Mouse (Mus musculus) G1E (cell line): Measurements from ENCODE around the gene Camk2n1. TPM values are rescaled to one million over a fixed set of nuclear protein-coding genes. Genes with fewer than 3 reads are reported as not detected.

Source experiments
- ATAC-seq: 2 replicates; pipeline ENCODE4 v1.8.0; 2016; ENCODE audit warnings: mild to moderate bottlenecking; ENCODE audit not compliant: insufficient number of reproducible peaks, poor library complexity, low FRiP score, severe bottlenecking; ENCODE audit errors: extremely low read depth
- DNase-seq: peaks from one replicate; pipeline ENCODE4 v3.0.0; 2012; ENCODE audit warnings: low spot score
- H3K27me3 ChIP-seq: 2 replicates; pipeline ENCODE4 v1.6.1; 2012; ENCODE audit warnings: mild to moderate bottlenecking, low read length, inconsistent platforms; ENCODE audit not compliant: insufficient read depth
- H3K36me3 ChIP-seq: replicated peaks from 2 replicates; pipeline ENCODE3; 2012; ENCODE audit warnings: mild to moderate bottlenecking, inconsistent platforms
- H3K4me1 ChIP-seq: 2 replicates; pipeline ENCODE4 v1.6.1; 2012; ENCODE audit warnings: low read depth, low read length, inconsistent platforms, mixed read lengths; ENCODE audit not compliant: insufficient read depth
- H3K4me3 ChIP-seq: 2 replicates; pipeline ENCODE4 v1.5.1; 2012; ENCODE audit warnings: low read depth, mild to moderate bottlenecking, inconsistent platforms, low read length, moderate library complexity, mixed read lengths
- H3K9me3 ChIP-seq: replicated peaks from 2 replicates; pipeline ENCODE4 v1.6.1; 2012; ENCODE audit warnings: inconsistent platforms
- CTCF ChIP-seq: IDR thresholded peaks from 2 replicates; pipeline ENCODE4 v1.5.1; 2012; ENCODE audit warnings: low read depth, low read length, inconsistent platforms, mixed read lengths
- GATA1 ChIP-seq: IDR thresholded peaks from 2 replicates; pipeline ENCODE4 v1.6.1; 2012; ENCODE audit warnings: borderline replicate concordance, low read length, inconsistent platforms, mixed read lengths
- GATA2 ChIP-seq: IDR thresholded peaks from 2 replicates; pipeline ENCODE4 v1.6.1; 2012; ENCODE audit warnings: low read depth, low read length, inconsistent platforms, borderline replicate concordance
- POLR2AphosphoS5 ChIP-seq: IDR thresholded peaks from 2 replicates; pipeline ENCODE4 v1.6.1; 2012; ENCODE audit warnings: low read depth, low read length, inconsistent platforms; ENCODE audit not compliant: insufficient replicate concordance
- TAL1 ChIP-seq: conservative IDR thresholded peaks from 2 replicates; pipeline ENCODE4 v1.6.1; 2012; ENCODE audit warnings: low read depth, low read length, inconsistent platforms, mixed read lengths
- polyA plus RNA-seq: library from polyadenylated mRNA; stranded (reverse); fragments of >175 nt; gene quantifications from 2 replicates; pipeline ENCODE4 v1.2.3, GENCODE M21; 2012
- total RNA-seq, 2 experiments: library from RNA; stranded (forward) in 1 of 2; stranded (reverse) in 1 of 2; fragments of 200-1000 nt in 1 of 2; fragments of >200 nt in 1 of 2; fragmentation: Nextera tagmentation in 1 of 2; gene quantifications; 2 replicates each; pipeline ENCODE4 v1.2.3; 2014 to 2017

Gene Camk2n1
- total and polyA plus RNA-seq, 3 experiments = 1.6 to 3.7 (median 3.0) TPM

DNA sequence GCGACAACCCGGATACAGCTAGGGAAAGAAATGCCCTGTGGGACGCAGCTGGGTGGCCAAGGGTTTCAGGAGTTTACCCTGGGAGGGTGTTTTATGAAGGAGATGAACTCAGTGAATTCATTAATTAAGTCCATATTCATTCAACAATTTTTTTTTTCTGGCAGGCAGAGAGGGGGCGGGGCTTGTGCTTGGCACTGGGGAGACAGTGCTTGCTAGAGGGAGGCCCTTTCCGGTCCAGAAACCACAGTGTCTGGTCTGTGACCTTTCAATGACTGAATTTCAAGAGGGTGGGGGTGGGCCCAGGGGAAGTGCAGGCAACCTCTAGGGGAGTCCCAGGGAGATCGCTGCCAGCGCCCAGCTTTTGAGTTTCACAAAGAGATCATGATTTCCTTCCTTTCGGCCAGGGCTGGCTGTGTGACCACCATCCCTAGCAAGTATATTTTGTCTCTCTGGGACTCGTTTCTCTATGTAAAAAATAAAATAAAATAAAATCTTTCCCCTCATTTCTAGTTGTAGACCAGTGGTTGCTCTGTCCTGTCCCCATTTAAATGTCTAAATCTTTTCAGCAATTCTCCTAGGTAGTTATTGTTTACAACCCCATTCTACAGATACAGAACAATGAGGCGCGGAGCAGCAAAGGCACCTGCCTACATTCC lies 9.8 kb downstream of the Camk2n1 start:
- H3K36me3 ChIP-seq = no peaks in the 10 kb centered on the region
- peak; percentile 50 for DNase-seq
- no peak for TF ChIP-seq GATA2
- no peak for TF ChIP-seq TAL1
- TF ChIP-seq GATA1 = no peak
- TF ChIP-seq CTCF = no peak
- TF ChIP-seq POLR2AphosphoS5 = no peak
- ATAC-seq = peak; percentile 97
- no peak overlapping the region for H3K4me3 ChIP-seq
- H3K27me3 ChIP-seq = peaks cover 10% of the 10 kb centered on the region
- no peaks in the 10 kb centered on the region for H3K9me3 ChIP-seq
- peaks cover 7% of the 10 kb centered on the region for H3K4me1 ChIP-seq

DNA sequence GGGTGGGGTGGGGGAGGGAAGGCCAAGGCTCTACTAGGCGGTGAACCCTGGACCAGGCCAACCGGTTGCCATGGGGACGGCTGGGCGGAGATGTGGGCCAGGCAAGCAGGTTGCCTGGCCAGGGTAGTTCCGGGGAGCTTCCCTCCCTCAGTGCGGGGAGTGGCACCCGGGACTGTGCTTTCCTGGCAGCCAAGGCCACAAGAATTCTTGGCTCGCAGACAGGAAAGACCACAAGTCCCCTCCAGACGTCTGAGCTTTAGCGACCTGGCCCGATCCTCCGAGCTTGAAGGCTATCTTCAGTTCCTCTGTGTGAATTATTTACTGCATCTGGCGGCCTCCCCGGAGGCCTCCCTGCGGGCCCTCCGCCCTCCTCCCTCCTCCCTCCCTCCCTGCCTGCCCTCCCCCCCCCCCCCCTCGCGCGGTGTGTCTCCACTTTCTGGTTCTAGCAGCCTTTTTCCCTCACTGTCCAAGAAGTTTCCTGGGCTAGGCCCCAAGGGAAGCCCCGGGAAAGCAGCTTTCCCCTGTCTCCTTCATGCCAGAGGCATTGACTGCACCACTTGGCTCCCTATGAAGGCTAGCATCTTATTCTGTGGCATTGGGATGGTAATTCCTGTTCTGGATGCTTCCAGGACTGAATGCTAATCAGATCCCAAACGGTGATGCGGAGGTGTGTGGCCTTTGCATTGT lies 10.7 kb downstream of the Camk2n1 start:
- TF ChIP-seq CTCF = no peak
- TF ChIP-seq GATA2 = no peak
- TF ChIP-seq TAL1 = no peak
- TF ChIP-seq POLR2AphosphoS5 = no peak
- TF ChIP-seq GATA1 = no peak
- Histone ChIP-seq H3K4me3 (no peak overlapping the region), H3K36me3 (no peaks in the 10 kb centered on the region), H3K4me1 (peaks cover 7% of the 10 kb centered on the region), H3K27me3 (peaks cover 10% of the 10 kb centered on the region), H3K9me3 (no peaks in the 10 kb centered on the region)
- DNase-seq (no peak), ATAC-seq (0 out of 2 replicates have a peak, but pooled peaks have one; percentile 24)

DNA sequence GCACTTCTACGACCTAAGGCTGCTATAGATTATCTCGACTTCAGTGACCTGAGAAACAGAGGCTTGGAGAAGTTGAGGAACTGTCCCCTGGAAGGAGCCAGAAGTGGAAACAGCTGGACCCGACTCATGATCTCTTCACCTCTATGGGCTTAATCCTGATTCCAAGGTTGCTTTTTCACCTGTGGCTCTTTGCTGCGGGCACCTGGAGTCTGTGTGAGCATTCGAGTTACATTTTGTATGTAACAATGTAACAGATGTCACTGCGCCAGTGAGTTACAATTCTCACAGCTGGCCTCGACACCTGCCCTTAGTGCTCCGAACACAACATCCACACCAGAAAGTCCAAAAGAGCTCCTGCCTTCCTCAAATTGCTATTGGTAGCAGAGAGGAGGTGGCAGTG lies 11.3 kb downstream of the Camk2n1 start:
- H3K36me3 ChIP-seq = no peaks in the 10 kb centered on the region
- peaks cover 10% of the 10 kb centered on the region for H3K27me3 ChIP-seq
- no peak overlapping the region for H3K4me3 ChIP-seq
- DNase-seq = no peak
- H3K9me3 ChIP-seq = no peaks in the 10 kb centered on the region
- ATAC-seq = no peak
- peaks cover 7% of the 10 kb centered on the region for H3K4me1 ChIP-seq
- TF ChIP-seq GATA1 (no peak), TAL1 (no peak), CTCF (no peak), GATA2 (no peak), POLR2AphosphoS5 (no peak)

DNA sequence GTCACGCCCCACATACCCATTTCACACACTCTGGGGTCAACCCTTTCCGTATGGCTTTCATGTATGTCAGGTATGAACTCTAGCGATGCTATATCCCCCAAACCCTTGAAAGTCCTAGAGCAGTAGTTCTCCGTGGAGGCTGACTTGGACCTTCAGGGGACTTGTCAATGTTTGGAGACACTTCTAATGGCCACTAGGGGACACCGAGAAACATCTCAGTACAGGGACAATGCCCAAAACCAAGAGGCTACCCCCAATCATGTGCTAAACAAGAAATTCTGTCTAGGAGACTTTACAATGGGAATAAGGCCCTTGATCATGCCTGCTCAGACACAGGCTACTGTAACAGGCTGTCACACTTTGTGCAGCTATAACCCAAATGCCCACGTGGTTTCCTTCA lies 12.6 kb downstream of the Camk2n1 start:
- DNase-seq = no peak
- no peak for ATAC-seq
- TF ChIP-seq GATA1 (no peak), CTCF (no peak), TAL1 (no peak), GATA2 (no peak), POLR2AphosphoS5 (no peak)
- H3K4me3 ChIP-seq = no peak overlapping the region
- peaks cover 10% of the 10 kb centered on the region for H3K27me3 ChIP-seq
- H3K9me3 ChIP-seq = no peaks in the 10 kb centered on the region
- H3K4me1 ChIP-seq = peaks cover 7% of the 10 kb centered on the region
- H3K36me3 ChIP-seq = no peaks in the 10 kb centered on the region

DNA sequence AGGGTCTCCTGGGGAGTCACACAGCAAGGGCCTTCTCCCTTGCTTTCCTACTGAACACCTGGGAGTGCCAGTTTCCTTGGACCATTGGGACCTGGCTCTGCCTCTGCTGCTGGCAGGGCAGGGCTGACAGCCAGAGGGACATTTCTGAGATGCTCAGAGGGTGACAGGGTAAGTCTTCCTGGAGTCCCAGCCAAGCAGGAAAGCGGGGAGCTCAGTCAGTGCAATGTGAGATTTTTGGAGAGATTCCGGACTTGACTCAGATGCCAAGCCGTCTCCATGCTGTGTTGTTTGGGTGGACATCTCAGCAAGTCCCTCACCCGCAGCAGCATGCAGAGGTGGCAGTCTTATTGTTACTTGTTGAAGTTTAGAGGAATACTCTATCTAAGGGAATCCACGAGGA lies 13.3 kb downstream of the Camk2n1 start:
- TF ChIP-seq POLR2AphosphoS5 = no peak
- no peak for TF ChIP-seq CTCF
- no peak for TF ChIP-seq GATA1
- no peak for TF ChIP-seq GATA2
- TF ChIP-seq TAL1 = no peak
- no peaks in the 10 kb centered on the region for H3K36me3 ChIP-seq
- peaks cover 10% of the 10 kb centered on the region for H3K27me3 ChIP-seq
- DNase-seq (no peak), ATAC-seq (no peak)
- no peaks in the 10 kb centered on the region for H3K9me3 ChIP-seq
- H3K4me1 ChIP-seq = peaks cover 7% of the 10 kb centered on the region
- H3K4me3 ChIP-seq = no peak overlapping the region

DNA sequence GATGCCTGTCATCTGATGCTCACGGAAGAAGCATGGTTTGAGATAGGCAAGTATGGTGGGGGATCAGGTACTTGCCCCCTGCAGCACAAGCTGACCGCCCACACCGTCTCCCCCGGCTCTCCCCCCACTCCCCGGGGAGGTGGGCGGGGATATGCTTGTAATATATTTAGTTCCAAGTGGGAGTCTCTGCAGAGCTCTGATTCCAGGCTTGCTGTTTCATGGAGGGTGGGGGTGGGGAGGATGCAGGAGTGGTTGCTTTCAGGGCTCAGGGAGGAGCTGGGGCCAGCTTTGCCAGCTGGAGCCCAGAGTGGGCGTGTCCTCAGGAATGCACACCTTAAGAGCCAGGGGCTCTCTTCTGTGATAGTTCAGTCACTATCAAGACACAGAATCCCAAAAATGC lies 15.0 kb downstream of the Camk2n1 start:
- no peak overlapping the region for H3K4me3 ChIP-seq
- no peaks in the 10 kb centered on the region for H3K4me1 ChIP-seq
- no peak for TF ChIP-seq GATA2
- TF ChIP-seq POLR2AphosphoS5 = no peak
- no peak for TF ChIP-seq CTCF
- no peak for TF ChIP-seq GATA1
- TF ChIP-seq TAL1 = no peak
- H3K36me3 ChIP-seq = no peaks in the 10 kb centered on the region
- ATAC-seq (no peak), DNase-seq (no peak)
- peaks cover 7% of the 10 kb centered on the region for H3K27me3 ChIP-seq
- H3K9me3 ChIP-seq = 0 out of 2 replicates have a peak, but pooled peaks cover 3% of the 10 kb centered on the region
